Mouse (Mus musculus): ENCODE measurements around the gene Rala. TPM values are rescaled to one million over a fixed set of nuclear protein-coding genes. Genes with fewer than 3 reads are reported as not detected.

The Rala gene
- total and polyA plus RNA-seq, 3 experiments: 26.7 to 45.3 (median 31.1) TPM

DNA sequence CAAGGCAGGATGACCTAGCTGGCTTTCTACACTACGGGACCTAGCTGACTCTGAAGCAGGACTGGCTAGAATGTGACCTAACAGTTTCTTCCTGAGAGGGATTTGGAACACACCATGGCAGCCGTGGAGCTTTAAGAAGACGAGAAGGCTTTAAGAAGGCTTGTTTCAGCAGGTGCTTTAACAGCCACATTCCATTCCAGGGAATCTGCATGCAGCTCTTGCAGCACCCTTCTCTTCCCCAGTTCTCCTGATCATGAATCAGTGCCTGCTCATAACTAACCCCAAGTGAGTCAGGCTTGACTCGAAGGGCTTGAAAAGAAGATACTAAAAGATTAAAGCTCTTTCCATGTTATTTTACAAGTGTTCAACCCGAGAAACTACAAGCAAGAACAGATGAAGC, 43.4 kb downstream of the Rala start:
- H3K36me3 ChIP-seq (replicated peaks in 1 of 2; ENCODE audit: control insufficient read depth in 1 of 2, insufficient read depth in 1 of 2, low read length in 1 of 2): peaks cover 3 to 6% of the 10 kb centered on the region in 2 experiments
- no peaks in the 10 kb centered on the region for H3K79me2 ChIP-seq (replicated peaks; ENCODE audit: control insufficient read depth, extremely low read depth, insufficient read depth, poor library complexity, severe bottlenecking)
- H3K9ac ChIP-seq (ENCODE audit: insufficient read depth, low read depth): no peak overlapping the region
- dilution Hi-C loops (cut with MboI; ENCODE audit: extremely low pct_ligation_motif_present, extremely low pct_unique_long_range_greater_than_20kb, low sequenced_read_pairs): no loop called here
- TF ChIP-seq SIN3A (IDR thresholded peaks at IDR 0.05; ENCODE audit: low read length) (no peak), KAT2A (IDR thresholded peaks at IDR 0.05; ENCODE audit: insufficient replicate concordance, low read length) (no peak), ZKSCAN1 (IDR thresholded peaks at IDR 0.05; ENCODE audit: borderline replicate concordance, low read depth, low read length) (no peak), NELFE (IDR thresholded peaks at IDR 0.05; ENCODE audit: low read depth, low read length) (no peak), EP300 (IDR thresholded peaks at IDR 0.05; ENCODE audit: low read length) (no peak), ELF1 (IDR thresholded peaks at IDR 0.05; ENCODE audit: low read depth, low read length) (no peak), PAX5 (IDR thresholded peaks at IDR 0.05; ENCODE audit: low read length) (no peak), MEF2A (IDR thresholded peaks at IDR 0.05; ENCODE audit: borderline replicate concordance, low read depth, low read length) (no peak), TCF12 (IDR thresholded peaks at IDR 0.05; ENCODE audit: low read depth, low read length) (no peak), NRF1 (IDR thresholded peaks at IDR 0.05; ENCODE audit: low read depth, low read length) (no peak), CTCF (conservative IDR thresholded peaks at IDR 0.05 in 1 of 2, IDR thresholded peaks at IDR 0.05 in 1 of 2; ENCODE audit: low read depth in 2 of 2, low read length in 2 of 2) (no peak), ZC3H11A (IDR thresholded peaks at IDR 0.05; ENCODE audit: low read depth, low read length) (no peak), BHLHE40 (IDR thresholded peaks at IDR 0.05; ENCODE audit: low read depth, low read length) (no peak), RAD21 (IDR thresholded peaks at IDR 0.05; ENCODE audit: low read depth, low read length) (no peak)
- no peaks in the 10 kb centered on the region for H3K4me1 ChIP-seq (ENCODE audit: control insufficient read depth in 1 of 2, insufficient read depth in 2 of 2)
- H3K27me3 ChIP-seq (replicated peaks): no peaks in the 10 kb centered on the region
- no peak for DNase-seq (ENCODE audit: extremely low read depth)
- no peak overlapping the region for H3K4me2 ChIP-seq (ENCODE audit: insufficient read depth, low read depth, poor library complexity, severe bottlenecking)
- in situ Hi-C loops (cut with MboI; ENCODE audit: low pct_ligation_motif_present, low pct_unique_long_range_greater_than_20kb, low sequenced_read_pairs): no loop called here
- no peak overlapping the region for H3K4me3 ChIP-seq (replicated peaks in 1 of 3; ENCODE audit: low read depth in 2 of 3, low read length in 2 of 3, poor library complexity in 1 of 3)
- H3K27ac ChIP-seq (ENCODE audit: insufficient read depth, low read depth): no peak overlapping the region
- H3K9me3 ChIP-seq (replicated peaks; ENCODE audit: low read length): no peaks in the 10 kb centered on the region

DNA sequence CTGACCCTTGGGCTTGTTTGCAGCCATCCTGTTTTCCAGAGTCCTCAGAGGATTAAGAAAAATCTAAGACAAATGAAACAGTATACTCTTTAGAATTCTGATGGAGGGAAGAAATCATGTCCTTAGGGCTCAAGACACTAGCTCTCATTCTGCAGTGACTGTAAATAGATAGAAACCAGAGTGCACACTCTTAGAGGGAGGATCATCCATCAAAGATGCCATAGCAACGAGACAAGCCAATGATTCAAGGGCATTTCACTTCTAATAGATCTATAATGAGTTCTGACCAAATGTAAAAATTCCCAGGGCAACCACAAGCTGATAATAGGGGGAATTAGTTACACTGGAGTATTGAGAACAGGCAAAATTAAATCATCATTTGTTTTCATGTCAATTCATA, 47.0 kb downstream of the Rala start:
- dilution Hi-C loops (cut with MboI; ENCODE audit: extremely low pct_ligation_motif_present, extremely low pct_unique_long_range_greater_than_20kb, low sequenced_read_pairs) (no loop called here), in situ Hi-C loops (cut with MboI; ENCODE audit: low pct_ligation_motif_present, low pct_unique_long_range_greater_than_20kb, low sequenced_read_pairs) (no loop called here)
- no peak overlapping the region for H3K27ac ChIP-seq (ENCODE audit: insufficient read depth, low read depth)
- no peaks in the 10 kb centered on the region for H3K27me3 ChIP-seq (replicated peaks)
- DNase-seq (ENCODE audit: extremely low read depth): no peak
- no peaks in the 10 kb centered on the region for H3K9me3 ChIP-seq (replicated peaks; ENCODE audit: low read length)
- TF ChIP-seq CHD1 (IDR thresholded peaks at IDR 0.05; ENCODE audit: low read depth, low read length) (no peak), SIN3A (IDR thresholded peaks at IDR 0.05; ENCODE audit: low read length) (no peak), MEF2A (IDR thresholded peaks at IDR 0.05; ENCODE audit: borderline replicate concordance, low read depth, low read length) (no peak), USF2 (conservative IDR thresholded peaks at IDR 0.05; ENCODE audit: low read depth, low read length) (no peak), SMC3 (IDR thresholded peaks at IDR 0.05; ENCODE audit: low read depth, low read length) (no peak), MAX (IDR thresholded peaks at IDR 0.05; ENCODE audit: low read length) (no peak), GABPA (IDR thresholded peaks at IDR 0.05; ENCODE audit: insufficient replicate concordance, low read depth, low read length) (no peak), ZMIZ1 (IDR thresholded peaks at IDR 0.05; ENCODE audit: low read depth, low read length) (no peak), ZC3H11A (IDR thresholded peaks at IDR 0.05; ENCODE audit: low read depth, low read length) (no peak), NRF1 (IDR thresholded peaks at IDR 0.05; ENCODE audit: low read depth, low read length) (no peak), JUND (conservative IDR thresholded peaks at IDR 0.05; ENCODE audit: low read depth, low read length) (no peak), RCOR1 (conservative IDR thresholded peaks at IDR 0.05; ENCODE audit: low read depth, low read length) (no peak), ZKSCAN1 (IDR thresholded peaks at IDR 0.05; ENCODE audit: borderline replicate concordance, low read depth, low read length) (no peak), EP300 (IDR thresholded peaks at IDR 0.05; ENCODE audit: low read length) (no peak), USF1 (IDR thresholded peaks at IDR 0.05; ENCODE audit: low read depth, low read length) (no peak), CHD2 (IDR thresholded peaks at IDR 0.05; ENCODE audit: low read length) (no peak), POLR2A (IDR thresholded peaks at IDR 0.05; ENCODE audit: low read depth, low read length) (no peak)
- no peaks in the 10 kb centered on the region for H3K79me2 ChIP-seq (replicated peaks; ENCODE audit: control insufficient read depth, extremely low read depth, insufficient read depth, poor library complexity, severe bottlenecking)
- no peak overlapping the region for H3K4me3 ChIP-seq (replicated peaks in 1 of 3; ENCODE audit: low read depth in 2 of 3, low read length in 2 of 3, poor library complexity in 1 of 3)
- H3K36me3 ChIP-seq (replicated peaks in 1 of 2; ENCODE audit: control insufficient read depth in 1 of 2, insufficient read depth in 1 of 2, low read length in 1 of 2): peaks cover 3 to 27% of the 10 kb centered on the region in 2 experiments
- no peaks in the 10 kb centered on the region for H3K4me1 ChIP-seq (ENCODE audit: control insufficient read depth in 1 of 2, insufficient read depth in 2 of 2)
- no peak overlapping the region for H3K4me2 ChIP-seq (ENCODE audit: insufficient read depth, low read depth, poor library complexity, severe bottlenecking)
- no peak overlapping the region for H3K9ac ChIP-seq (ENCODE audit: insufficient read depth, low read depth)

Data from CH12.LX (cell line).